Mouse (Mus musculus) neural tube, embryonic 10.5 days (tissue): ENCODE data around the gene Lhfpl2.
A peak's percentile ranks its signal among the peaks of the same experiment; 100 is the strongest.

Source experiments
- DNase-seq: peaks from one replicate; pipeline ENCODE4 v3.0.0-alpha.2; 2017; ENCODE audit warnings: low spot score; ENCODE audit errors: extremely low spot score

The Lhfpl2 gene

DNA sequence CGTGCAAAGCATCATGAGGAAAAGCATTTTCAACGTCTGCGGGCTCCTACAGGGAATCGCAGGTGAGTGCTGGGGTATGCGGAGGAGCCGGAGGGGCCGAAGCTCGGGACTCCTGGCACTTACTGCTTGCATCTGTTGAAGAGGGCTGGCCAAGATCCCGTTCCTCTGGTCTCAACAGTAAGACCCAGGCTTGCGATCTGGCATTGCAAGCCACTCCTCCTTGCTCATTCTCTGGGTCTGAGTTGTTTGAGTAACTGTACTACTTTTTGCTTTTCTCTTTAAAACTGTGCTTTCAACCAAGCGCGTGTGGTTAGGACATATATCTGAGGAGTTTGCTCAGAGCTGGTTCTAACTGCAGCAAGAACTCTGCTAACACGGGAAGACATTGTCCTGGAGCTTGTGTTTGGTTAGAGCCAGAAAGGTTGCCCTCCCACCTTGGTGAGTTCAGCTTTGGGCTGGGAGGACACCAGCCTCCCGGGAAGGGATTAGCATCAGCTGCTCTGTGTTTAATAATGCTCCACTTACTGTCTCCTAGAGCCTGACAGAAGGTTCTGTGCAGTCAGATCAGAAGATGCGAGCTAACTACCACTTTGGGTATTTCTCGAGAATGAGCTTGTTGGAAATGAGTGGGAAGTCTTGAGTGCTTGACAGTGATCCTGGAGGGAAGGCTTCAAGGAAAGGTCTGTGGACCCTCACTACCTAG is 117.1 kb downstream of the Lhfpl2 start:
- no peak for DNase-seq

DNA sequence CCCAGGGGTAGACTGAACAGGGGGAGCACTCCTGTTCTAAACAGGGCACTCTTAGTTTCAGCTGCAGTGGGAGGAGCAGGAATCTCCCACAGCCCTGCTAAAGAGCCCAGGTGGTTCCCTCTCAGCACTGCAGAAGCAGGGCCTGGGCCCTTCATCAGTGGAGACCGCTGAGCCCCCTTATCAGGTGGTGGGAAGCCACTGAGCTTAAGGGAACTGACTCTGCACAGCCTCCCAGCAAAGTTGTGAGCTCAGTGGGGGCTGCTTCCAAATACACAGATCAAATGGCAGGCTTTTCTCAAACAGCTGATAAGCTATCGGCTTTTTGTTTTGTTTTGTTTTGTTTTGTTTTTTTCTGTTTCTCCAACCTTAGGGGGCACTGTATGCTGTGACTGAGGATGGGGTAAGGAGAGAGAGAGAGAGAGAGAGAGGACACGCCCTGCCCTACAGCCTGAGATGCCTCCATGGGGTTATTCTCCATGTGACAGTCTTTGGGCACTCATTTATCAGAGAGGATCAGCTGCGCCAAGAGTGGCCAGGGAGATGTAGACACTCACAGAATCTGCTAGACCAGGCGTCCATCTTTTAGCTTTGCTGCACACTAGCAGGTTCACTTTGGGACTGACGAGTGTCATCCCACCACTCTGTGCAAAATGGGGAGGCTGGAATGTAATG is 117.9 kb downstream of the Lhfpl2 start:
- no peak for DNase-seq

GRCm38 (mm10) chr13:94177148-94177547 is 119.6 kb downstream of the Lhfpl2 start:
- no peak for DNase-seq

- no peak for DNase-seq
Measured at GRCm38 (mm10) chr13:94178401-94179040, 120.9 kb downstream of the Lhfpl2 start.

DNA sequence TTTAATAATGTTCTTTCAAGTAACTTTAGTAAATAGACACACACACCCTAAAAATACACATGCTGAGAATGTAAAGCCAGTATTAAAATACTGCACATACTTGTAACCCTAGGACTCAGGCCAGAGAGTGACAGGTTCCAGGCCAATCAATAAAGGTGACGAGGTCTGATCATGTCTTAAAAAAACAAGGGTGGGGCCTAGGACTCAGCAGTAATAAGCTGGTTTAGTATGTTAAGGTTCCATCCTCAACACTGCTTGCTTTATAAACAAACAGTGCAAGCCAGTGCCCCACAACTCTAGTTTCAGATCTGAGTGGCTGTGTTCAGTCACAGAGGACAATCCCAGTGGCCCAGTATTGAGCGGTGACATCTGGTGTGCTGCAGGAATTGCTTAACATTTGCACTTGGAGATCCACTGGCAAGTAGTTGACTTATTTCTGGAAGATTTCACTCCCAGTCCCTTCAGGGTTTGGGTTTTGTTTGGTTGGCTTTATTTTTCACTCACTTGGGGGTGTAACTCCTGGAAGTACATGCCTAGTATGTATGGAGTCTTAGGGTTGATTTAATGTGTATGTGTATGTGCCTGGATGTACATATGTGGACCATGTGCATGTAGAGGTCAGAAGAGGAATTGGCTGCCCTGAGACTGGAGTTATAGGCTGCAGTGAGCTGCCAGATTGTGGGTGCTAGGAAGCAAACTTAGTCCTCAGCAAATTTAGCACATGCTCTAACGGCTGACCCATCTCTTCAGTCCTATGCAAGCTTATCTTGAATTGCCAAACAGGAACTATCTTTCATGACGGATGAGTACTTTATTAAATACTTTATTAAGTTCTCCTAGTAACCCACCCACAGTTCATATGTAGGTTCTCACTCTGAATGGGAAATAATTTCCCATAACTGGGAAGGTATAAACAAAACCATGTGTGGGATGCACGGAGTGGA is 123.2 kb downstream of the Lhfpl2 start:
- DNase-seq = no peak

DNA sequence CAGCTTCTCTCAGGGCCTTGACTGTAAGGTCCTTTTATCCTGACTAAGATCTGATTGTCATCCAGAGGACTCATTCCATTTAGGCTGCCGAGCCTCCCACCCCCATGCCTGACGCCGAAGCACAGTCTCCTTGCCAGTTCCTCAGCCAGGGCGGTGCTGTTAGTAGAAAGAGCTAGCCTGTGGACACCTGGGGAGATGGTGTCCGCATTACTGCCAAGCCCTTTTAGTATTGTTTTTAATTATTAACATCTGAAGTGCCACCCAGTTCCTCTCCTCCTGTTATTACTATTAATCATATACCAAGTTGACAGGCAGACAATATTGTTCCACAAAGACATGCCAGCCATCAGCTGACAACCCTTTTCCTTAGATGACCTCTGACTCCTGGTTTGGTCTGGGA is 124.4 kb downstream of the Lhfpl2 start:
- DNase-seq = no peak

DNA sequence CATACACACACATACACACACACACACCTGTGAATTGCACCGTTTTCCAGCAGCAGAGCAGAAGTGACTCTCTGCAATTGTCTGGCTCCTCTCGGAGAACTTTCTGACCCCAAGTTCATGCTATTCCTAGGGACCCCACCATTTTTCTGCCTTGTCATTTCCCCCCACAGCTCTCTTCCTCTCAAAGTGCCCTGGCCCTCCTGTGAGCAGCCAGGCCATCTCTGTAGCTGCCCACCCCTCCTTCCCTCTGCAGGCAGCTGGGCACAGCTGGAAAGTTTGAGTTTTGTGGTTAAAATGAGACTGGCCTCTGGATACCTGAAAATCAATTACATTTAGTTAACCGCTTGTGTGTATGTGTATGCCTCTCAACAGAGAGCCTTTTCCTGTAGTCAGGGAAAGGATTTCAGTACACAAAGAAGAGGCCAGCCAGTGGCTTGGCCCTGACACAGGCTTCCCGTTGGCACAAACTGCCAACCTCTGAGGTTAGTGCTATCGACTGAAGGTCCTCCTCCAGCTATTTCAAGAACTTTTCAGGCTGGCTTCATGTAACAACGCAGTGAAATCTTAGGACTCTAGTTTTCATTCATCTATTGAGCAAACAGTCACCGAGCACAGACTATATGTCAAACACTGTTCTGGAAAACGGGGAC is 125.9 kb downstream of the Lhfpl2 start:
- no peak for DNase-seq

GRCm38 (mm10) chr13:94184726-94185456 is 127.3 kb downstream of the Lhfpl2 start:
- DNase-seq = no peak

GRCm38 (mm10) chr13:94185631-94186030 is 128.0 kb downstream of the Lhfpl2 start:
- DNase-seq = no peak

DNA sequence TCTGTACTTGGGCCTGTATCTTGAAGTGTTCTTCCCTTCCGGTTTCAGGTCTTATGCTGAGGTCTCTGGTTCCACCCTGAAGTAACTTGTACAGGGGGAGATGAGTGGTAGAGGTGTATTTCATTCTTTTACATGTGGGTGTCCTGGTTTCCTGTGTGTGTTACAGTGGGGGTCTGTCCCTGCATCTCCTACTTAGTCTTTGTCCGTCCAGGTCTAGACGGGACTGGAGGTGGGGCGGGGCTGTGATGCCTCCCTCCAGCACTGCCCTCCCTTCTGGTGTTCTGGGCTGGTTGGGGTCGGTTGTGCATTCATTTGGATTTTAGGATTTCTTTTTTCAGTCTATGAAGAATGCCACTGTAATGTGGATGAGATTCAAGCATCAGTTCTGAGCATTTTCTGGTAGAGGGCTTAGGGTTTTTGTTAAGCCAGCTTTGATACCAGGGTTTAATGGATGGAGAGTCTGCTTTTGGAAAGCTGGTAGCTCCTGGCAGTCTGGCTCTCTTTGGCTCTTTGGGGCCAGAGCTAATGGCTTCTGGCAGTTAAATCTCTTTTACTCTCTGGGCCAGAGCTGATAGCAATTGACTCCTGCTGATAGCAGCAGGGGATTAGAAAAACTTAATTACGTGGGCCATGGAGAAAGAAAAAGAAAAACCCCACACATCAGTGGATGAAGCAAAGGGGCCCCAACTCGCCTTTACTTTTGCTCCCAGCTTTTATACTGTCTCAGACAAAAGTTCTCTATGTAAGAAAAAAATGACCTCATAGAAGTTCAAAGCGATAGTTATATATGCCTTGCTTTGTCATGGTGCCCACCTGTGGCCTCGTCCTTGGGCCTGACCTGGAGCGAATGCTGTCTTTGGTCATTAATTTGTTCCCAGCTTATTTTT is 130.8 kb downstream of the Lhfpl2 start:
- no peak for DNase-seq

DNA sequence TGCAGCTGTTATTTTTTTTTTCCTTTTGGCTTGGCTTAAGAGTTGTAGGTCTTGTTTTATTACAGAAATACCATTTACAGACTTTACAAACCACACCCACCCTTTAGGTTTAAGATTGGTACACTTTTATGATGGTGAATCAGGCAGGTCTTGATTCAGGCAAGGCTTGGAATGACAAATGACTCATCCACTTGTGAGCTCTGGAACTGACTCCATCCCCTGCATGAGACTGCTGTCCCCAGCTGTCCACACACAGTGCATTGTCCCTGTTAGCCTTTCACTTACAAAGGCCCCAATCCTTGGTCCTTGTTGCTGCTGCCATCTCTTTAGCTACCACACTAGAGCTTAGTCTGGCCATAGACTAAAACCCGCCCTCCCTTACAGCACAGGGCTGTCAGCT is 132.8 kb downstream of the Lhfpl2 start:
- DNase-seq = no peak

DNA sequence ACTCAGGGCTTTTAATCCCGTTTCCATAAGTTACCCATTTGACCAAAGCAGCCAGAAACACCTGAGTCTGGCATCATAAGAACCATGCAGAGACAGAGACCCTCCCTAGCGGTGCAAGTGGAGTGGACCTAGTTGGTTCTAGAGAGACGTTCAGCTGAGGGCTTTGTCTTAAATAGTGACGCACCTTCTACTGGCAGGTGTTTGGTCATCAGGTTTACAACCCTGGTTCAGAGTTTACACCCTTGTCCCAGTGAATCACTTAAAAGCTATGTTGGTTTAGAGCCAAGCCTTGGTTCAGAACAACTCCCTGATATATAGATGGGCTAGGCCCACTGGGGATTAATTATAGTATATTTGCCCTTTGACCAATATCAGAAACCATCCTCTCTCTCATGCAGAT is 135.6 kb downstream of the Lhfpl2 start:
- DNase-seq = no peak

GRCm38 (mm10) chr13:94198616-94199015 is 141.0 kb downstream of the Lhfpl2 start:
- DNase-seq = no peak

GRCm38 (mm10) chr13:94199829-94200228 is 142.2 kb downstream of the Lhfpl2 start:
- no peak for DNase-seq

- peak; percentile 36 for DNase-seq
Measured at GRCm38 (mm10) chr13:94205234-94205633, 147.6 kb downstream of the Lhfpl2 start.

DNA sequence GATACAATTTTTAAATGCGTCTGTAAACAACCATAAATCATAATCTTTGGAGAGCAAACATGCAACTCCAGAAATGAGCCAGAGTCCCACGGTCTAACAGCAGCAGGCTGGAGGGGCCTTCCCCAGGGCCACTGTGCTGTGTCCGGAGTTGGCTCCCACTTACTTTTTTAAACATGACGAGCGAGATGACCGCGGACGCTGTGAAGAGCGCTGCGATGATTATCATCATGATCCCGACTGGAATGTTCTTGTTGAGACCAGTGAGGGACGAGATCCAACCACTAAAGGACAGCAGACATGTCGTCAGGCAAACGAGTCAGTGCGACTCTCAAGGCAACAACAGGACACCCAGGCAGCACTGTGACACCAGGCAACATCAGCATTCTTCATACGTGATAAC is 150.4 kb downstream of the Lhfpl2 start:
- no peak for DNase-seq

DNA sequence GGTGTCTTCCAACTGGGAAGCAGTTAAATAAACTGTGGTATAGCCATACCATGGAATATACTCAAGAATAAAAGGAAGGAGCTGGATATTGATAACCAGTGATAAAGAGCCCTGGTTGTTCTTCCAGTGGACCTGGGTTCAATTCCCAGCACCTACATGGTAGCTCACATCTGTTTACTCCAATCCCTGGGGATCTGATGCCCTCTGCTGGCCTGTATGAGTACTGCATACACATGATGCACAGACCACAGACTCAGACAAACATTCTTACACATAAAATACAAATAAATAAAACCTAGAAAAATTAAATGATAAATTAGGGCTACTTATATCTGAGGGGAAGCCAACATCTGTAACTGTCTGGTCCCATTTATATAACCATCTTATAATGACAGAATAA is 151.3 kb downstream of the Lhfpl2 start:
- no peak for DNase-seq

DNA sequence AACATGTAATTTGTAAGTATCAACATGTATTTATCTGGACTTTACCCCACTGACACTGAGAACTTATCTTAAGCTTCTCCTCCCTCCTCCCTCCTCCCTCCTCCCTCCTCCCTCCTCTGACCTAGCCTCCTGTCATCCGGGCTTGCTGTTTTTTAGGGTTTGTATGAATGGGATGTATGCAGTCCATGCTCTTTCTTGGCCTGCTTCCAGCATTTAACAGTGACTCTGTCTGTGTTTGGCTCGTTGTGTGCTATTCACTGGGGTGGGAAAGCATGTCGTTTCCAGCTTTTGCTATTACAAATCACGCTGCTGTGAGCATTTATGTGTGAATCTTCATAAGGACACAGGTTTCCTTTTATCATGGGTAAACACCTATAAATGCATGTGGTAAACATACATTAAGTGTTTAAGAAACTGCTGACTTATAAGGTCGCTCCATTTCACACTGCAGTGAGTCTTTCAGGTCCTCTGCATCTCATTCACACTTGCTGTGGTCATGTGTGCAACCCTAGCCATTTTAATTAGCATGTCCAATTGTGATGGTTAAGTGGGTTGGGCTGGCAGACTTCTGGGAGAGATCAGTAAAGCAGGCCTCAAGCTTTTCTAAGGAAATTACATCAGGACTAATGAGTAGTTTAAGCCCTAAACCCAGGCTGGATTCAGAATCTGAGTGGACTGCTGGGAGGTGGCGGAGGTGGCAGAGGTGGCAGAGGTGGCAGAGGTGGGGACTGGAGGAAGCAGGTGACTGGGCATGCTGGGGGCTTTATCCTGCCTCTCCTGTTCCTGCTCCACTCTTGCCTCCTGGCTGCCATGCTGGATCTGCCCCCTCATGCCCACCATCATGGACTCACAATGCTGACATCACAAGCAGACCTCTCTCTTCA is 153.9 kb downstream of the Lhfpl2 start:
- no peak for DNase-seq
